Mouse (Mus musculus) thymus, postnatal 14 days (tissue): ENCODE data around the gene Vav2.

ENCODE experiments used
- DNase-seq: peaks from one replicate; pipeline ENCODE4 v3.0.0; 2021

Gene Vav2

DNA sequence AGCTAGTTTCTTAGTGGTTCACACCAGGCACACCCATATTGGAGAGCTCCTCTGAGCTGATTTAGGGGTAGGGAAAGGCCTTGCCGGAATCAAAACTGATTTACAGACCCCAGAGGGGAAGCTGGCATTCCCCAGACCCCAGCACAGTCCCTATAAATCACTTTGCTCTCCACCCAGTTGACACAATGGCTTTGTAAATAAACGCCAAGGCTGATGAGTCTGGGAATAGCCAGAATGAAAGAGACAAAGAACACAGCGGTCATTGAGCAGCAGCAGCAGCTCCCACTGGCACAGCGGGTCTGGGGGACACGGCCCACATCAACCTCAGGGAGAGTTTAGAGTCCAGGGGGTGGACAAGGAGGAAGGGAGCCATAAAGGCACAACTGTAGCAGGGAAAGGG lies 65.0 kb downstream of the Vav2 start:
- DNase-seq: no peak

DNA sequence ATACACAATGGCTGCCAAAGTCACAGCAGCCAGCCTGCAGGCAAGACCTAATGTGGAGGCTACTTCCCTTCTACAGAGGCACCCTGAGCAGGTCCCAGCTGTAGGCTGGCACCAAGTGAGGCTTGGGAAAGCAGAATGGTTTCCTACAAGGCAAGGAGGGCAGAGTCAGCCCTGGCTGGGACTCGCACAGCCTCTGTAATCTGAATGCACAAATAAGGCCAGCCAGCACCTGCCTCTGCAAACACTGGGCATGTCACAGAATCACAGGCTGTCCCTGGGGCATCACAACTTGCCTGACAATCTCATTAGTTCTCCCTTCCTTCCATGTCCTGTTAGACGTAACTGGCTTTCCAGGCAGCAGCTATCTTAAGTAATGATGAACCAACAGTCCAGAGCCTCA lies 68.4 kb downstream of the Vav2 start:
- no peak for DNase-seq

DNA sequence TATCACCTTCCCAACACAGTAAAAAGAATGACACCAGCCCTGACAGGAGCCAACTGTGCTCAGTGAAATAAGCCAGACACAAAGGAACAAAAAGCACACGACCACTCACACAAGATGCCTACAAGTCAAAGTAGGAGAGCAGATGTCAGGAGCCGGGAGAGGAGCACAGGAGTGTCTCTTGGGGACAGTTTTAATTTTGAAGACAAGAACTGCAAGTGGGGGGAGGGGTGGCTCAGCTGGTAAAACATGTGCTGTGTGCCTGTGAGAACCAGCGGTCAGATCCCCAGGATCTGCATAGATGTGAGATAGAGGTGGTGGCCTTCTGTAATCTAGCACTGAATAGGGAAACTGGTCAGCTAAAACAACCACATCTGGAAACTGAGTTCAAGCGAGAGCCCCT lies 71.1 kb downstream of the Vav2 start:
- no peak for DNase-seq

DNA sequence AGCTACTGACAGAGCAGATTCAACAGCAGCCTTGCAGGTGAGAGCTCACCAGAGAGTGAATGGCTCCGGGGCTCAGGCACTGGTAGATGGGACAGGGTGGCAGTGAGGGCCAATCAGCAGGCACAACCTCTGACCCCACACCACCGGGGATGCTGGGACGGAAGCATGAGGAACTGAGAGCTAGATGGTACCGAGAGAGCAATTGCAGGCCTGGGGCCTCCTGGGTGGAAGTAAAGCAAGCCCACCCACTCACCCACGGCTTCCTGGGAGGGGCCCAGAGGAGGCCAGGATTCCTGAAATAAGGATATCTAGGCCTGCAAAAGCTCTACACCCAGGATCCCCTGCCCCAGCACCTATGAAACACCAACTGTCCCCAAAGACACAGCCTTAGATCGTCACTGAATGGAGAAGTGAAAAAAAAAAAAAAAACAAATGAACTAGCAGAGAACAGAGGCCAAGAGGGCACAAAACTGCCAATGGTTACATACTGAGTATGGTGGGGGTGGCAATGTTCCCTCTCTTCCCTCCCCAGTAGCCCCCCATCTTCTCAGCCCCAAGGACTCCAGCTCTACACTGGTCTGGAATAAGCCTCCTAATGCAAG lies 72.1 kb downstream of the Vav2 start:
- no peak for DNase-seq

DNA sequence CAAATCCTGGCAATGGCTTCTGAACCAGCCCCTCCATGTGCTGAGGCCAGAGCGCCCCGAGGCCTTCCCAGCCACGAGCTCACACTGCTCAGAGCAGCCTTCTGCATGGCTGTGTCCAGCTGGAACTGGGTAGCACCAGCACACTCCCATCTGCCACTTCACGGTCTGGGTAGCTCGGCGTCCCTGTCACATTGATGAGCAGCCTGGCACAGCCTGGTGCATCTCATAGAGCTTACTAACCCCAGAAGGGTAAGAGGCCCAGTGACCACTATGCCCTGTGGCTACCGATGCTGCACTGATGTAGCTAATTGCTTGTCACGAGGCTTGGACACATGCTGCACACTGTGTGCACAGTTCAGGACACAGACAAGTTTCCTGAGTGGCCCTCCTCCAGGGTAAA lies 74.1 kb downstream of the Vav2 start:
- DNase-seq: no peak

DNA sequence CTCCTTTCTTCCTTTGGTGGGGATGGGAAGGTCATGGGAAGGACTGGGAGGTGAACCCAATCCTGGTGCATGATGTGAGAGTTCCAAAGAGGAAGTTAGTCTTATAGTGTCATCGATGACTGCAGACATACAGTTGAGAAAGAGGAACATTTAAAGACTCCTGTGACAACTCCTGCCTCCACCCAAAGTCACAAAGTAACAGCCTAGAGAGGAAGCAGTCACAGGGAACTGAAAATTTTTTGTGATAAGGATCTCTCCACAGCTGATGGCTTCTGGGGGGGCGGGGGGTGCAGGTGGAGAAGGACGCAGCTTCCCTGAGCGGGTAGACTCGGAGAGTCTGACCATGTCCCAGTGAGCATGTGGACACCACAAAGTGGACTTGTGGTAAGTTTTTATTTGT lies 76.5 kb downstream of the Vav2 start:
- DNase-seq: no peak

DNA sequence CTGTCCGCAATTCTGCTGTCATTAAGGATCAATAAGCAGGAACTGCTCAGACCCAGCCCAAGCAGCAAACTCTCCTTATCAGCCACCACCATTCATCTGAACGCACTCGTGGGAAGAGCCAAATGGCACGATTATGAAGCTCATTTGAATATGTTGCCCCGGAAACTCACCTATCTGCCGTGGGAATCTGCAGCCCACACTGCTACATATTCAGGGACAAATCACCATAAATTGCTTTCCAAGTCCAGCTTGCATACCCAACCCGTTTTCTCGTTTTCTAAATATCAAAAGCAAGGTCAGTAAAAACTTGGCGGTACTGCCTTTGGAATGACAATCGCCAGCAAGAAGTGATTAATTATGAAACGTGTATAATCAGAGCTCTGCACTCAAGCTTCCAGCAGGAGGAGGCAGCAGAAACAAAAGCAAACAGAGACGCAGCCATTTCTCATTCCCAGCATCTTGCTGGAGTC lies 82.8 kb downstream of the Vav2 start:
- no peak for DNase-seq

DNA sequence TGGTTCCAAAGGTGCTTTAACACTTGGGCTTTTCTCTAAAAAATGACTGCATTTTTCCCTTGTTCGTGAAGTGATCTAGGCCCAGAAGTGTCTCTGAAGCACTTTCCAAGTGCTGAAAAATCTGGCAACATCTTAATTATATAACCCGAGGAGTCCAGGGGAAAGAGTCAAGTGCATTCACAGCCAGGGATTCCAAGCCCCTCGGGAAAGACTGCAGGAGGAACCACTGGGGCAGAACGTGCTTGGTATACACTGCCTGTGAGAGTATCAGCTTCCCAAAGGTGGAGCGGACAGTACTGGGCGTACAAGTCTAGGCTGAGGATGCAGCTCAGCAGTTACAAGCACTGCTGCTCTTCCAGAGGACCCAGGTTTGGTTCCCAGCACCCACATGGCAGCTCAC lies 86.2 kb downstream of the Vav2 start:
- no peak for DNase-seq

DNA sequence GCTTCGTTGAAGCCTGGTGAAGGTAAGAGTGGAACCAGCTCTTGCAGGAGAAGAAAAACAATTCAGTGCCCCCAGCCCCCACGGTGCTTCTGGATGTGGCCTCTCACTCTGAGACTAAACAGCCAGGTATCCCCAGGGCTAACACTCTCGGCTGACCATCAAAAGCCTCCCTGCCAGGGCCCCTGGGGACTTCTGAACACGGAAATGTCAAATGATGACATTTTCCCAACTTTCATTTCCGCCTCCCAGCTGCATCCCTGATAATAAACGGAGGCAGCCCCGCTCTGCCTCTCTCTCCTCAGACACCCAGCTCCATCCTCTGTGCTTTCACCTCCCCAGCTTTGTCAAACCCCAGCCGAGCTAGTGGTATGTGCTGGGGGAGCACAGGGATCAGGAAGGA lies 87.8 kb downstream of the Vav2 start:
- no peak for DNase-seq

DNA sequence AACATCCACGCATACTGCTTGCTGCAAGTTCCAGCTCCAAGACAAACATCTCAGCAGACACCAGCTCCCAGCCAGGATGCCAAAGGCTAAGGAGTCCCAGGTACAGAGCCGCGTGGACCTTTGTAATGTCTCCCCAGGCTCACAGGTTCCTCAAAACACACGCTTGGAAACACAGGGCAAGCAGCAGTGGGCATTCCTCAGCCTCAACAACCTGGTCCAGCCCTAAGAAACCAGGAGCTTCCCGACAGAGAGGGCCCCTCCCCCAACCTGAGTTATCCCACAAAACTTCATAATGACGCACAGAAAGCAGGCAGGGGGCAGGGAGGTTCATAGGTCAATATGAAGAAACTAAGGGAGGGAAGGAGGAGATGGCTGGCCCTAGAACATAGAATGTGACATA lies 89.6 kb downstream of the Vav2 start:
- no peak for DNase-seq

DNA sequence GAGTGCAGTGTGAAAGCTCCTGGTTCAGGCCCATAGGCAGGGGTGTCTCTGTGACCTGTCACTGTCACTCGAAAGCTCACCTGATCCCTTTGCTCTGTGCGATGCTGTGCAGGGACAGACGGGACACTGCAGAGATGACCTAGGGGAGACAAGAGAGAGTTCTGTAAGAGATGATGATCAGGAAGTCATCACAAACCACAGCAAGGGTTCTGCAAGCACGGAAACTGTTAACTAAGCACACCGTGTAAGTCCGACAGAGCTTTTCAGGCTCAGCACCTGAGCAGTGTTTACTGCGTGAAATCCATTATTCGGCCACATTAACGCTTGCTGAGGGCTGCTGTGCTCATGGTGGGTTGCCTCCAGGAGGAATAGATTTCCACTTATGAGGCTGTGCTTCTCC lies 90.2 kb downstream of the Vav2 start:
- no peak for DNase-seq

DNA sequence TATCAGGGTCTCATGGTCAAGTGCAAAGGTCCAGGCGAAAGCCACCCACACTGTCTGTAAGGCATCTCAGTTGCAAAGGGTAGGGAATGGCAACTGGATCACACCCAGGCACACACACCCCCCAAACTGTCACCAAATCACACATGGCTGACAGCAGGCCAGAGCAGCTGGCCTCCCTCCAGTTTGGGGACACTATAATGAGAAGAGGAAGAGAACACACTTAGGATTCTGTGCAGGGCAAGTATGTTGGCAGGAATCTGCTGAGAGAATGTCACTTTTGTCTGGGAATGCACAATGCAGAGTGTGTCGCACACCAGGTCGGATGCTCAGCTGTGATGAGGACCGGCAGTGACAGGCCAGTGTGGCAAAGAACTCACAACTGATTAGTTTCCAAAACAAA lies 92.0 kb downstream of the Vav2 start:
- DNase-seq: no peak

DNA sequence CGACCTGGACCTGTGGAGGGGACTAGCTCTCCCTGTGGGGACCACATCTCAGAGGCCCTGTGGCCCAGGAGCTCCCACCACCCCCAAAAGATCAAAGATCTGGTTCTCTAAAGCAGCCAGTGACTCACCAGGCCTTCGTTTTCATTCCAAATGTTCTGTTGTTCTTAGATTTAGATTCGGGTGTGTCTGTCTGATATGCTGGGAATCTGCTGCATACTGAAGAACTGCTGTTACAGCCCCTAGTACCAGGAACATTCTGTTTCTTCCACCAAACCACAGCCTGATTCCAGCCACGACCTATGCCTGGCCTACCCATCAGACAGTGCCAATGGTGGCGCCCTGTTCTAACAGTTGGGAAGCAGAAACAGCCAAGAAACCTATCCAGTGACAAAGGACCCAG lies 95.3 kb downstream of the Vav2 start:
- no peak for DNase-seq

DNA sequence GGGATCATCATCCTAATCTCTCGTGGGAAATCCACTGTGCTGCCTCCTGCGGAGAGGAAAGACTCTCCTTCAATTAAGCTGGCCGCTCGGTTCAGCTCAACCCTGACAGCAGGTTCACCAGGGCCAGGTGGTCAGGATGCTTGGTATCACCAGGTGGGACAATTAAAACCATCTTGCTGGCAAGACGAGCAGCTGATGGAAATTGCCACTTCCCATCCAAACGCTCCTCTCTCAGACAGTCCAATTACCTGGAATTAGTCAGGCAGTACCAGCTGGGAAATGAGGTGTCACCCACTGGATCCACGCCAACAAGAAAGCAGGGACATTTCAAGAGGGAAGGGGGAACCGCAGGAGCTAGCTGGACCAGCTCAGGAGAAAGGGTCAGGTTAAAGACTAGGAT lies 96.4 kb downstream of the Vav2 start:
- DNase-seq: no peak

DNA sequence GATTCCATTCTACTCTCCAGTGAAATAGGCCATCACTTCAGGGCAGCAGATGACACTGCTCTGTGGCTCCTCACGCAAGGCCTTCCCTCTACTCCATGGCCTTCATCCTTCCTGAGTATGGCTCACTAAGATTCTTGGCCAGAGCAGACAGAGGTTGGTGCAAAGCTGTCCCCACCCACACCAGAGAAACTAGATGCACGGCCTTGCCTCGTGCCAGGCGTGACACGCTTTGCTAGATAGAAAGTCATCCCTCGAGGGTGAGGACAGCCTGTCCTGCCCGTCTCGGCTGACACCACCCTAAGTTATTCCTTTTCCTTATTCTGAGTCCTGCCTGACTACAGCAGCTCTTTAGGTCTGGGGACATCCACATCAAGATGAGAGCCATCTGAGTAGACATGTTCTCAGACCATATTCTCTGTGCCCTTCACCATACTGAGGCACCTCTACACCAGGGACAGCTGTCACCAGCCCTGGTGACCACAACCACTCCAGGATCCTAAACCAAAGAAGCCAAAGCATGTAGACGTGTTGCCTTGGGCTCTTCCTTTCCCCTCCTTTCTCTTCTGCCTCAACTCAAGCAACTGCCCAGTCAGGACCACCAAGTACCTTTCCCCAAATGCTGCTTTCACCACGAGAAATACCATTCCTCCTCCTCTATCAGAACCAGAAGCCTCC lies 97.3 kb downstream of the Vav2 start:
- no peak for DNase-seq

DNA sequence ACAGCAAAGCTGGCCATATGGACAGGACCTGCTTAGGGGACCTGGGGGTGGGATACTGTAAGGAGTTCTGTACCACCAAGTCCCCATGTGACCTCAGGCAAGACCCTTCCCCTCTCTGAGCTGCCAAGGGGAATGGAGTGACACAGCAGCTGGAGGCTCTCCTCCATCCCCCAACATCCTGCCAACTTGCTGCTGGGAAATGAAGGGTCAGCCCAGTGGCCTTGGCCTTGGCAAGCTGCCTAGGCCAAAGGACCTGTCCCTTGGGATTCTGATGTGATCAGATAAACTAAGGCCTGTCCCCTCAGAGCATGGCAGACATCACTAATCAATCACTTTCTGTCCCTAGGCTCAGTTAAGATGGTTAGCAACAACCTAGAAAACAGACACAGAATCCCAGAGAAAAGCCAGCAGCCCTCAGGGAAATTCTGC lies 98.2 kb downstream of the Vav2 start:
- DNase-seq: no peak

DNA sequence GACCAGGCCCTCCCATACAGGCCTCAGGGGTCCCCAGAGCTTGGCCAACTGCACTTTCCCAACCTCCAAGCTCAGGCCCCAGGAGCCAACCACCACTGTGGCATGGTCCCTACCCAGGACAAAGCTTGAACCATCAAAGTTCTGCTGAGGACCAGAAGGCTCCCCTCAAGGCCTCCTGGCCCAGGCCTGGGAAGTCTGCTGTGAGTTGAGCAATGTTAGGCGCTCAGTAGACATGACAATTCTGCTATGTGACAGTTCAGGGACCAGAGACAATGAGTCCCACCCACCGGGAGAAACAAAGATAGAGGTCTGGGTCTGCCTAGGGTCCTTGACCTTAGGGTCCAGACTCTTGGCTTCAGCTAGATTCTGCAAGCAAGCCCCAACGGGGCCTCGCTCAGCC lies 98.9 kb downstream of the Vav2 start:
- no peak for DNase-seq

DNA sequence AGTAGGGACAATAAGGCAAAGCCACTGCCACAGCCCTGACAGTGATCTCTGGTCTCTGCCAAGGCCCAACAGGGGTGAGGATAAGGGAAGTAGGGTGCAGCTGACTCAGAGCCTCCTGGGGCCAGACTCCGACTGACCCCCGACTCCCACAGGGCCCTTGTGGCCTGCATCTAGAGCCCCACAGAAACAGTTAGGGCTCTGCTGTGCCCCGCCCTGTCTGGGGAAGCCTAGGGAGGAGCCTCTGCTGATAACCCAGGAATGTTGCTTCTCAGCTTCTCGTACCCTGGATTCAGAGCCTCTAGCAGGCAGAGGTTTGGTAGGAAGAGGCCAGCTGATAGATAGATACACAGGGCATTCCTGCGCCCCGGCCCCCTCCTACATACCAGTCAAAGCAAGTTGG lies 99.8 kb downstream of the Vav2 start:
- no peak for DNase-seq

DNA sequence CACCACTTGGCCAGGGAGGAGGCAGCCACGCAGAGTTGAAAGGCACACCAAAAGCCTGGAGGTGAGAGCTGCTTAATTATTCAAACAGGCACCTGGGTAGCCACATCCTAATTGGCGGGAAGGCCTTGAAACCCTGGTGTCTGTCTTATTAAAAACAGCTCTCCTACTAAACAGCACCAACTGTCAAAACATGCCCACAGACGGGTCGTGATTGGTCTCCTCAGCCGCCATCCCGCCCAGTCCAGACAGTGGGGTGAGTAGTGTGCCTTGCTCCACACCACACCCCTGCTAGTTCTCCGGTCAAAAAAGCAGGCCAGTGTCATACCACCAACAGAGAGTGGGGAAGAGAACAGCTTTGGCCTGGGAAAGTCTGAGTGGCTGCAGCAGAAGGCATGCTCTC lies 100.5 kb downstream of the Vav2 start:
- no peak for DNase-seq

DNA sequence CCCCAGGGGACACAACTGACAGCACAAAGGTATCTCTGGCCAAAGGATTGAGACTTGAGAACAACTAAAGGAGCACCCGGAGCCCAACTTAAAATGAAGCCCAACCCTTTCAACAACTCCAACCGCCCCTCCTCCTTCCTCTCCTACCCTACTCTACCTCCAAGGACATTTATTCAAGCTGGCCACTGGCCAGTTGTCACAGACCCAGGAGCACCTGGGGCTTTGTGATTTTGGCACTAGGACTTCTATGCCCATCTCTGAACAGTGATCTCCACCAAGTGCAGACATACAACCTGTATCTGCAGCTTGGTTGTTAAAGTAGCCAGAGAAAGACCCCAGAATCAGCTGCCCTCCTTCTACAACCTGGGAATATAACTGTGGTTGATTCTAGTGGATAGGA lies 102.1 kb downstream of the Vav2 start:
- no peak for DNase-seq

DNA sequence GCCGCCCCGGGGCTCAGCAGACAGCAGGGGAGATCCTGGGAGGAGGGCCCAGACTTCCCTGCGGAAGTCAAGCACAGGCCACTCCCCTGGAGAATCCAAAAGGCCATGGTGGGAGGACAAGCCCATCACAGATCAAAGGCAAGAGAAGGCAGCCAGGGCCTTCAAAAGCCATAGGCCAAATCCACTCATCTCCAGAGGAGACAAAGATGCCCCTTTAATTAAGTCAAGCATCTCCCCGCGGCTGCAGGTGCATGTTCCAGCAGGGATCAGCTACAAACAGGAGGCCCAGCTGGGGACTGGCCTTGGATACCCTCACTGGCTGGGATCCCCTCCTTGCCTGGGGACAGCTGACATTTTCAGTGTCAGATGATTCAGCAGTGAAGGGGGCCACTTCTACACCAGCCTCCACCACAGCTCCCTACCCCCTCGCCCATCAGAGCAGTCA lies 105.4 kb downstream of the Vav2 start:
- no peak for DNase-seq

DNA sequence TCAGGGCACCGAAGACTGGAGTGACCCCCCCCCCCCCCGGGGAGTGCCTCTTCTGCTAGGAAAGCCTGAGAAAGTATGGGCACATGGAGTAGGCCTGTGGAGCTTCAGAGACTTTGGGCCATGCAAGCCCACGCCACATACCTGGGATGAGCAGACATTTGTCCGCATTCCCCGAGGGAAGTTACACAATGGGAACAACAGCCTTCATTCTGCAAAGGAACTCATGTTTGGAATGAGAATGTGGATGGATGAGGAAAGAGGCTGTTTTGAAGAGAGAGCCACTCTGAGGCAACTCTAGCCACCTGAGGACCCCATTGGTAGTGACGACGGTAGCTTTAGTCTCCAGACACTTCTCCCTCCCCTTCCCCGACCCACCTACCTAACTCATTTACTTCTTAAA lies 106.0 kb downstream of the Vav2 start:
- DNase-seq: no peak

DNA sequence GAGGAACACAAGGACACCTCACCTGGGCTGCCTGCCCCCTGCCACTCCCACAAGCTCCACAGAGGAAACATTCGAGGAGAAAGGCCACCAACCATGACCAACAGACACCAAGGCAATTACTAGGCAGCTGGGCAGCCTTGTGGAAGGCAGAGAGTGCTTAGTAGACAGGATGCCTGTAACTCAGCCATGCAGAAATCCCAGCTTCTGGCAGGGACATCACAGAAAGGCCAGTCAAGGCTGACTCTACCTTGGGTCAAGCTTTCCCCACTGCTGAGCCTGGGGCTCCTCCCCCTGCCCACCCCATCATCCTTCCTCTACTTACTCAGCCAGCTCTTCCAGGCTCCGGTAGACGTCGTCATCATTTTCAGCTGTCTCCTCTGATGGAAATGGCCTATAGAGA lies 108.2 kb downstream of the Vav2 start:
- no peak for DNase-seq

DNA sequence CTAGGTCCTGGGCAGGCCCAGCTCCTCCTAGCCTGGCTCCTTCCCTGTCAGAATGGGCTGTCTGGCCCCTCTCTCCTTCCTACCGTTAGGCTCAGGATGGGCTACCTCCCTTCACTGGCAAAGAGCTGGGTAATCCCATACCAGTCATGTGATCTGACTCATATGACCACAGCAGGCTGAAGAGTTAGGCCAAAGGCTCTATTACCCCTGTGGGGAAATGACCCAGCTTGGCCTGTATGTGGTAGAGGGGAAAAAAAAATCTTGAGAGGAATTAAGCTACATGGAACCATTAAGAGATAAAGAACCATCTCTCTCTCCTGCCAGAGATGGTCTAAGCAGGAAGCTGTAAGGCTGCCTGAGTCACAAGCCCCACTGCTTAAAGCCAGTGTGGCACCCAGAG lies 108.6 kb downstream of the Vav2 start:
- DNase-seq: no peak

DNA sequence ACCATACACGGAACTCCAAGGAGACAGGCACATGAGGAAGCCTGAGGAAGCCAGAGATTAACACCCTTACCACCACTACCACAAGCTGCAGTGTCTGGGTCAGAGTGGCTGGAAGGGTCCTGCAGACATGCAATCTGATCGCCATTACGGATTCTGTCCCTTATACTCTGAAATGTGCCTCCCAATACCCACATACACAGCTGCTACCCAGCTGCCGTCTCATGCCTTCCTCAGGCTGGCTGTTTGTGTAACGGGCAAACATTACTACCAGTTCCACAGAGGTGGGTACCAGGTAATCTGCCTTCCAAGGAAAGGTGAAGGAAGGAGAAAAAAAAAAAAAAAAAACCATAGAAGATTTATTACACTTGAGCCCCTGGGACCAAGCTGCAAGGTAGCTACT lies 110.7 kb downstream of the Vav2 start:
- DNase-seq: no peak
